Mouse (Mus musculus) C2C12 (cell line): ENCODE results near the gene Sstr3. TPM values are rescaled to one million over a fixed set of nuclear protein-coding genes. Genes with fewer than 3 reads are reported as not detected.

ENCODE experiments used
- H3K27me3 ChIP-seq: one replicate; pipeline ENCODE4 v1.6.1; 2011; ENCODE audit not compliant: control insufficient read depth, insufficient read depth, insufficient read length
- H3K36me3 ChIP-seq: one replicate; pipeline ENCODE4 v1.6.1; 2011; ENCODE audit not compliant: control insufficient read depth, insufficient read depth
- H3K4me3 ChIP-seq: one replicate; pipeline ENCODE4 v1.5.1; 2011; ENCODE audit warnings: mild to moderate bottlenecking, control low read depth; ENCODE audit not compliant: poor library complexity, insufficient read depth, severe bottlenecking
- H3K79me2 ChIP-seq: one replicate; pipeline ENCODE4 v1.6.1; 2011; ENCODE audit not compliant: control insufficient read depth, insufficient read depth
- H3K79me3 ChIP-seq: one replicate; pipeline ENCODE4 v1.6.1; 2011; ENCODE audit warnings: low read depth, control low read depth
- H3ac ChIP-seq: one replicate; pipeline ENCODE3; 2011; ENCODE audit warnings: low read depth; ENCODE audit not compliant: control insufficient read depth, insufficient read length
- CEBPB ChIP-seq: IDR thresholded peaks from one replicate; pipeline ENCODE4 v1.6.1; 2011; ENCODE audit warnings: low read depth, mild to moderate bottlenecking, control low read depth, moderate library complexity
- CTCF ChIP-seq: IDR thresholded peaks from one replicate; pipeline ENCODE4 v1.5.1; 2011; ENCODE audit not compliant: control insufficient read depth, insufficient read depth, insufficient read length
- FOSL1 ChIP-seq: IDR thresholded peaks from one replicate; pipeline ENCODE4 v1.8.0; 2011; ENCODE audit warnings: mild to moderate bottlenecking, low read length; ENCODE audit not compliant: poor library complexity, insufficient read depth, severe bottlenecking
- MAX ChIP-seq: IDR thresholded peaks from one replicate; pipeline ENCODE4 v1.6.1; 2011; ENCODE audit warnings: mild to moderate bottlenecking, control low read depth
- MYOD1 ChIP-seq: IDR thresholded peaks from one replicate; pipeline ENCODE4 v1.6.1; 2011; ENCODE audit warnings: low read depth; ENCODE audit not compliant: control insufficient read depth, insufficient read length
- MYOG ChIP-seq: IDR thresholded peaks from one replicate; pipeline ENCODE4 v1.6.1; 2011; ENCODE audit not compliant: control insufficient read depth, insufficient read length; ENCODE audit errors: extremely low read depth
- USF1 ChIP-seq: IDR thresholded peaks from one replicate; pipeline ENCODE4 v1.6.1; 2011; ENCODE audit warnings: low read depth, mild to moderate bottlenecking, control low read depth, moderate library complexity
- long read RNA-seq, 2 experiments: library from polyadenylated mRNA; unstranded; transcript quantifications; one replicate each; pipeline ENCODE4 v2.0.0; 2019 to 2020
- polyA plus RNA-seq: library from polyadenylated mRNA; unstranded; fragments of >200 nt; fragmentation: generic; extraction: Trizol; gene quantifications from one replicate; pipeline ENCODE4 v1.2.1, GENCODE M21; 2012; ENCODE audit warnings: missing spikeins

Gene Sstr3
- not detected for polyA plus RNA-seq
- long read RNA-seq, experiment 1, result 0 reads
- long read RNA-seq, experiment 2, result 0 reads

- Histone ChIP-seq H3K79me2 (no peaks in the 10 kb centered on the region), H3K36me3 (no peaks in the 10 kb centered on the region), H3ac (no peak within 1 kb of the TSS), H3K27me3 (peaks cover 37% of the 10 kb centered on the region), H3K79me3 (no peaks in the 10 kb centered on the region), H3K4me3 (no peak within 1 kb of the TSS)
- TF ChIP-seq MYOD1 (no peak), CTCF (no peak), USF1 (no peak), MAX (no peak), MYOG (no peak), CEBPB (no peak), FOSL1 (no peak)
These were observed at the start of gene Sstr3 for GRCm38 (mm10) chr15:78544561-78545001. Sstr3 (minus strand) TSS chr15:78544685.

DNA sequence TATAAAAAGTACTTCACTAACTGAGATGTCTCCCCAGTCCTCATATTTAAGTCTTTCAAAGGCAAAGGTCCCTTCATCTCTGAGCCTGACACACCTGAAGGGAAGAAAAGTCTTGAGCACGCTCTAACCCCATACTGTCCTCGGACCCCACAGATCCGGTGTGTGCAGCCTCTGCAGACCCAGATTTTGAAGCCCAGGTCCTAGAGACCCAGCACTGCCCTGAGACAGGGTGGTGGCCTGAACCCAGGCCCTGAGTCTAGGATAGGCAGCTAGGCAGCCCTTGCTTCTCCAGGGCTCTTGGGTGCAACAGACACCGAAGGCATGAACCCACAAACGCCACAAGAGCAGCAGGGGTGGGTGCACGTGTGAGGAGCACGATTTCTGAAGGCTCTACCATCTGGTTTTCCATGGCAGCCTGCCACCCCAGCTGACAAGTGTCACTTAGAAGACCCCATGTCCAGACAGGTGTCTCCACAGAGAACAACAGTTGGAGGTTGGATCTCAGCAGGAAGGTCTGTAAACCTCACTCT, 49.5 kb upstream of the Sstr3 start:
- H3K79me3 ChIP-seq, result no peaks in the 10 kb centered on the region
- H3K36me3 ChIP-seq, result no peaks in the 10 kb centered on the region
- H3K79me2 ChIP-seq, result no peaks in the 10 kb centered on the region
- peaks cover 14% of the 10 kb centered on the region for H3K27me3 ChIP-seq
- TF ChIP-seq MYOD1, result no peak
- TF ChIP-seq CTCF, result no peak
- no peak for TF ChIP-seq MYOG
- TF ChIP-seq USF1, result no peak
- no peak for TF ChIP-seq CEBPB
- TF ChIP-seq FOSL1, result no peak
- no peak for TF ChIP-seq MAX
- no peak overlapping the region for H3ac ChIP-seq
- H3K4me3 ChIP-seq, result no peak overlapping the region

DNA sequence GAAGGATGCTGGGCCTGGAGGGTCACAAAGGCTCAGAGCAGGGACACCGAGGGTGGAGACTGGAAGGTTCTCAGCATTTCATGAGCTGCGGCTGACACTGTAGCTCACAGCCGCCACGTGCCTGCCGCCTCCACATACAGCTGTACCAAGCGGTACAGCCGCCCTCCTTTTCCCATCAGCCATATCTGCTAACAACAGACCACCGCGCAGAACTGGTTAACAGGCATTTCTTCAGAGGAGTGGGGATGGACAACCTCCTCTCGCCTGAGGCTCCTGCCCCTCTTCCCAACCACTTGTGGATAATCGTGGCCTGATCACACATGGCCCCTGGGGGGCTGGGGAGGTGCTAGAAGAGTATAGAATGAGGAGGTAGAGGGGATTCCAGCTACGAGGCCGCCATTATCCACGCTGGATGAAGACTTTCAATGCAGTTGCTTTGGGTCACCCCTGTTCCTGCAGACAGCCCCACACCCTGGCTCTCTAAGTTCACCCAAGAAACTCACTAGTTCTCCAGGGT, 48.0 kb upstream of the Sstr3 start:
- TF ChIP-seq MYOD1 (no peak), CEBPB (no peak), FOSL1 (no peak), MAX (no peak), MYOG (no peak), USF1 (no peak), CTCF (no peak)
- Histone ChIP-seq H3K79me3 (no peaks in the 10 kb centered on the region), H3ac (no peak overlapping the region), H3K27me3 (peaks cover 12% of the 10 kb centered on the region), H3K79me2 (no peaks in the 10 kb centered on the region), H3K36me3 (no peaks in the 10 kb centered on the region), H3K4me3 (no peak overlapping the region)

DNA sequence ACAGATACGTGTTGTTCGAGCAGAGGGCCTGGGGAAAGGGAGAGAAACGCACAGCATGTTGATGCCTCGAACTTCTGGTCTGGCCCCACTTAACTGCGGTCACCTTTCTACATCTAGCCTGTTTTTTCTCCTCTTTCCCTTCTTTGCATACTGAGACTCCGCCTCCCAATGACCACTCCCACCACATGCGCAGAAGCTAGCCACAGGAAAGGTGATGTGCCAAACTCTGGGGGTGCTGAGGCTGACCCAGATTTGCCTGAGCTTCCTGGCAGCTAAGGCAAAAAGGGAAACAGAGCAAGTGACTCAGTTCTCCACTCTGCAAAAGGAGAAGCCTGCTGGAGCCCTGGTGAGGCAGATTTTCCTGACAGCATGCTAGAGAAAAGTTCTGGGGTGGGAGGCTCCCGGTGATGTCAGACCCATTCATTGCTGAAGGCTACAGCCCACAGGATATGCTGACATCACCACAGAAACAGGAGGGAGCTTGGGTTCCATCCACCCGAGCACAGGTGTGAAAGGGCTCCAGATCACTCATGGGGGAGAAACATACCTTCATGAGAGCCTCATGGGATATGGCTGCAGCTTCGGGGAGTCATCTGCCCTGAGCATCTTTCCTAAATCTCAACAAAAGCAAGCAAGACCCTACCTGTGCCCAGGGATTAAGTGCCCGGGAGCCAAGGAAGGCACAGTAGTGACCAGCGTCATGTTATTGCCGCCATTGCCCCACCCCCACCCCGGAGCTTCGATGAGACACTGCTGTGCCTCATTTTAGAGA, 47.4 kb upstream of the Sstr3 start:
- H3ac ChIP-seq, result no peak overlapping the region
- peaks cover 12% of the 10 kb centered on the region for H3K27me3 ChIP-seq
- no peaks in the 10 kb centered on the region for H3K36me3 ChIP-seq
- no peak overlapping the region for H3K4me3 ChIP-seq
- H3K79me2 ChIP-seq, result no peaks in the 10 kb centered on the region
- no peaks in the 10 kb centered on the region for H3K79me3 ChIP-seq
- TF ChIP-seq FOSL1, result no peak
- TF ChIP-seq CEBPB, result no peak
- TF ChIP-seq MYOG, result no peak
- no peak for TF ChIP-seq MYOD1
- TF ChIP-seq USF1, result no peak
- TF ChIP-seq CTCF, result no peak
- TF ChIP-seq MAX, result no peak

GRCm38 (mm10) chr15:78590785-78591184, 46.3 kb upstream of the Sstr3 start:
- Histone ChIP-seq H3K36me3 (no peaks in the 10 kb centered on the region), H3K79me3 (no peaks in the 10 kb centered on the region), H3ac (no peak overlapping the region), H3K27me3 (peaks cover 15% of the 10 kb centered on the region), H3K4me3 (no peak overlapping the region), H3K79me2 (no peaks in the 10 kb centered on the region)
- no peak for TF ChIP-seq USF1
- no peak for TF ChIP-seq FOSL1
- TF ChIP-seq CTCF, result no peak
- no peak for TF ChIP-seq MYOG
- TF ChIP-seq MYOD1, result no peak
- TF ChIP-seq MAX, result no peak
- TF ChIP-seq CEBPB, result no peak
